Mouse (Mus musculus): ENCODE measurements around the gene Hhipl1. TPM values are rescaled to one million over a fixed set of nuclear protein-coding genes. Genes with fewer than 3 reads are reported as not detected.

Gene Hhipl1
- polyA plus RNA-seq (2015; fragmentation: Nextera tagmentation; extraction: Ambion mirVana) = 2.7 and 3.2 TPM in 2 replicates

- Histone ChIP-seq H3K27ac (replicated peaks) (0 out of 2 replicates have a peak within 1 kb of the TSS, but pooled peaks have one; percentile 6), H3K9ac (replicated peaks) (peak within 1 kb of the TSS; percentile 83), H3K27me3 (replicated peaks) (peaks cover 5% of the 10 kb centered on the region; the same call in 1 of the 2 replicates), H3K4me2 (peak within 1 kb of the TSS; percentile 98), H3K4me3 (replicated peaks) (peak within 1 kb of the TSS; percentile 60), H3K36me3 (no peaks in the 10 kb centered on the region), H3K9me3 (replicated peaks) (no peaks in the 10 kb centered on the region), H3K4me1 (peaks cover 18% of the 10 kb centered on the region)
- WGBS = 5% methylated on average over 61 of the region's 67 CpGs
- peak; percentile 58 for ATAC-seq (ENCODE audit: low FRiP score)
Measured at GRCm38 (mm10) chr12:108305812-108306794, at the start of gene Hhipl1. Gene Hhipl1, plus strand, starts transcription at chr12:108306270.

GRCm38 (mm10) chr12:108256734-108257133, 49.3 kb upstream of the Hhipl1 start:
- Histone ChIP-seq H3K9me3 (replicated peaks) (no peaks in the 10 kb centered on the region), H3K27me3 (replicated peaks) (no peaks in the 10 kb centered on the region), H3K36me3 (no peaks in the 10 kb centered on the region), H3K9ac (replicated peaks) (no peak overlapping the region), H3K4me1 (peaks cover 74% of the 10 kb centered on the region), H3K4me2 (no peak overlapping the region), H3K4me3 (replicated peaks) (no peak overlapping the region), H3K27ac (replicated peaks) (no peak overlapping the region; the same call in 1 of the 2 replicates)
- WGBS = 37% methylated on average over 10 of the region's 10 CpGs
- no peak for ATAC-seq (ENCODE audit: low FRiP score)

- Histone ChIP-seq H3K27me3 (replicated peaks) (no peaks in the 10 kb centered on the region), H3K36me3 (no peaks in the 10 kb centered on the region), H3K9me3 (replicated peaks) (no peaks in the 10 kb centered on the region), H3K4me3 (replicated peaks) (no peak overlapping the region), H3K4me1 (peaks cover 69% of the 10 kb centered on the region), H3K27ac (replicated peaks) (no peak overlapping the region; the same call in 1 of the 2 replicates), H3K4me2 (no peak overlapping the region), H3K9ac (replicated peaks) (no peak overlapping the region)
- ATAC-seq (ENCODE audit: low FRiP score) = no peak
- WGBS = 63% methylated on average over 24 of the region's 24 CpGs
Measured at GRCm38 (mm10) chr12:108259322-108260049, 46.6 kb upstream of the Hhipl1 start.

GRCm38 (mm10) chr12:108260950-108261349, 45.1 kb upstream of the Hhipl1 start:
- Histone ChIP-seq H3K4me2 (no peak overlapping the region), H3K27me3 (replicated peaks) (no peaks in the 10 kb centered on the region), H3K9me3 (replicated peaks) (no peaks in the 10 kb centered on the region), H3K36me3 (no peaks in the 10 kb centered on the region), H3K4me1 (peaks cover 75% of the 10 kb centered on the region), H3K9ac (replicated peaks) (no peak overlapping the region), H3K4me3 (replicated peaks) (no peak overlapping the region), H3K27ac (replicated peaks) (no peak overlapping the region)
- WGBS = 78% methylated on average over 12 of the region's 12 CpGs
- no peak for ATAC-seq (ENCODE audit: low FRiP score)

GRCm38 (mm10) chr12:108264918-108265317, 41.2 kb upstream of the Hhipl1 start:
- Histone ChIP-seq H3K27ac (replicated peaks) (no peak overlapping the region), H3K36me3 (no peaks in the 10 kb centered on the region), H3K4me1 (peaks cover 81% of the 10 kb centered on the region), H3K9me3 (replicated peaks) (no peaks in the 10 kb centered on the region), H3K4me3 (replicated peaks) (no peak overlapping the region), H3K4me2 (no peak overlapping the region), H3K9ac (replicated peaks) (no peak overlapping the region), H3K27me3 (replicated peaks) (no peaks in the 10 kb centered on the region)
- ATAC-seq (ENCODE audit: low FRiP score) = no peak
- 71% methylated on average over 7 of the region's 7 CpGs for WGBS

GRCm38 (mm10) chr12:108265831-108266619, 40.0 kb upstream of the Hhipl1 start:
- Histone ChIP-seq H3K9ac (replicated peaks) (peak overlapping the region; percentile 42), H3K4me2 (peak overlapping the region; percentile 58), H3K27ac (replicated peaks) (peak overlapping the region; percentile 74), H3K4me3 (replicated peaks) (peak overlapping the region; percentile 19), H3K36me3 (no peaks in the 10 kb centered on the region), H3K27me3 (replicated peaks) (no peaks in the 10 kb centered on the region), H3K4me1 (peaks cover 88% of the 10 kb centered on the region), H3K9me3 (replicated peaks) (no peaks in the 10 kb centered on the region)
- ATAC-seq (ENCODE audit: low FRiP score) = peak; percentile 54
- WGBS = 7% methylated on average over 27 of the region's 27 CpGs

GRCm38 (mm10) chr12:108267653-108268052, 38.4 kb upstream of the Hhipl1 start:
- Histone ChIP-seq H3K9ac (replicated peaks) (no peak overlapping the region), H3K4me1 (peaks cover 95% of the 10 kb centered on the region), H3K36me3 (no peaks in the 10 kb centered on the region), H3K9me3 (replicated peaks) (no peaks in the 10 kb centered on the region), H3K27me3 (replicated peaks) (no peaks in the 10 kb centered on the region), H3K4me2 (no peak overlapping the region), H3K4me3 (replicated peaks) (no peak overlapping the region), H3K27ac (replicated peaks) (no peak overlapping the region)
- ATAC-seq (ENCODE audit: low FRiP score) = no peak
- WGBS = 80% methylated on average over 7 of the region's 7 CpGs

- H3K4me2 ChIP-seq = no peak overlapping the region
- WGBS = 84% methylated on average over 10 of the region's 10 CpGs
- H3K9ac ChIP-seq (replicated peaks) = no peak overlapping the region
- H3K36me3 ChIP-seq = no peaks in the 10 kb centered on the region
- H3K4me1 ChIP-seq = peaks cover 96% of the 10 kb centered on the region
- H3K9me3 ChIP-seq (replicated peaks) = no peaks in the 10 kb centered on the region
- ATAC-seq (ENCODE audit: low FRiP score) = no peak
- no peak overlapping the region for H3K4me3 ChIP-seq (replicated peaks)
- H3K27ac ChIP-seq (replicated peaks) = no peak overlapping the region
- no peaks in the 10 kb centered on the region for H3K27me3 ChIP-seq (replicated peaks)
Measured at GRCm38 (mm10) chr12:108268970-108269369, 37.1 kb upstream of the Hhipl1 start.

GRCm38 (mm10) chr12:108269699-108270098, 36.4 kb upstream of the Hhipl1 start:
- no peaks in the 10 kb centered on the region for H3K36me3 ChIP-seq
- H3K9me3 ChIP-seq (replicated peaks) = no peaks in the 10 kb centered on the region
- ATAC-seq (ENCODE audit: low FRiP score) = no peak
- 87% methylated on average over 5 of the region's 5 CpGs for WGBS
- no peak overlapping the region for H3K27ac ChIP-seq (replicated peaks)
- H3K9ac ChIP-seq (replicated peaks) = no peak overlapping the region
- peaks cover 95% of the 10 kb centered on the region for H3K4me1 ChIP-seq
- H3K4me3 ChIP-seq (replicated peaks) = no peak overlapping the region
- no peak overlapping the region for H3K4me2 ChIP-seq
- no peaks in the 10 kb centered on the region for H3K27me3 ChIP-seq (replicated peaks)

GRCm38 (mm10) chr12:108270240-108270919, 35.7 kb upstream of the Hhipl1 start:
- 59% methylated on average over 13 of the region's 13 CpGs for WGBS
- ATAC-seq (ENCODE audit: low FRiP score) = no peak
- Histone ChIP-seq H3K36me3 (no peaks in the 10 kb centered on the region), H3K4me1 (peaks cover 88% of the 10 kb centered on the region), H3K4me3 (replicated peaks) (peak overlapping the region; percentile 86), H3K27me3 (replicated peaks) (no peaks in the 10 kb centered on the region), H3K27ac (replicated peaks) (no peak overlapping the region), H3K4me2 (peak overlapping the region; percentile 95), H3K9ac (replicated peaks) (no peak overlapping the region), H3K9me3 (replicated peaks) (no peaks in the 10 kb centered on the region)
